Mouse (Mus musculus) urinary bladder, postnatal 0 days (tissue): ENCODE results near the gene Pde6g. TPM values are rescaled to one million over a fixed set of nuclear protein-coding genes. Genes with fewer than 3 reads are reported as not detected.

Experiments
- polyA plus RNA-seq: library from polyadenylated mRNA; unstranded; fragments of >200 nt; fragmentation: Nextera tagmentation; extraction: Ambion mirVana; gene quantifications from 2 replicates; pipeline ENCODE4 v1.2.1, GENCODE M21; 2015

Pde6g gene
- not detected in 2 replicates for polyA plus RNA-seq

DNA sequence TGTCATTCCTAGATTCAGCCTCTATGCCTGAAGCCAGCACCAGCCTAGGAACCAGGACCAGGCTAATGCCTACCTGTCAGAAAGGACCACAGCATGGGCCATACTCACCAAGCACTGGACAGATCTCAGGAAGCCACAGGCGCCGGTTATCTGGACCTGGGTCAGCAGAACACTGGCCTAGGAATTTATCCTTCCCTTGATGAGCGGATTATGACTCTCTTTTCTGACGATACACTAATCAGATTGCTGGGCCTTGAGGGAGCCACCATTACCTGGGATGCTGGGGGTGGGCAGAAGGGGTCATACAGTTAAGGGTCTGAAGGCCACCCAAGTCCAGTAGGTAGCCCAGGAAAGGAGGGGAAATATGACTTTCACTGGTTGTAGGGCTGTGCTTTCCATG is at the start of gene Pde6g:
Gene Pde6g, minus strand, starts transcription at position 195 of the 400 bp plus-strand sequence.

GRCm38 (mm10) chr11:120491317-120492023 is 38.2 kb upstream of the Pde6g start, which contains the start of gene Slc25a10:
Gene Slc25a10, plus strand, starts transcription at chr11:120491840.

DNA sequence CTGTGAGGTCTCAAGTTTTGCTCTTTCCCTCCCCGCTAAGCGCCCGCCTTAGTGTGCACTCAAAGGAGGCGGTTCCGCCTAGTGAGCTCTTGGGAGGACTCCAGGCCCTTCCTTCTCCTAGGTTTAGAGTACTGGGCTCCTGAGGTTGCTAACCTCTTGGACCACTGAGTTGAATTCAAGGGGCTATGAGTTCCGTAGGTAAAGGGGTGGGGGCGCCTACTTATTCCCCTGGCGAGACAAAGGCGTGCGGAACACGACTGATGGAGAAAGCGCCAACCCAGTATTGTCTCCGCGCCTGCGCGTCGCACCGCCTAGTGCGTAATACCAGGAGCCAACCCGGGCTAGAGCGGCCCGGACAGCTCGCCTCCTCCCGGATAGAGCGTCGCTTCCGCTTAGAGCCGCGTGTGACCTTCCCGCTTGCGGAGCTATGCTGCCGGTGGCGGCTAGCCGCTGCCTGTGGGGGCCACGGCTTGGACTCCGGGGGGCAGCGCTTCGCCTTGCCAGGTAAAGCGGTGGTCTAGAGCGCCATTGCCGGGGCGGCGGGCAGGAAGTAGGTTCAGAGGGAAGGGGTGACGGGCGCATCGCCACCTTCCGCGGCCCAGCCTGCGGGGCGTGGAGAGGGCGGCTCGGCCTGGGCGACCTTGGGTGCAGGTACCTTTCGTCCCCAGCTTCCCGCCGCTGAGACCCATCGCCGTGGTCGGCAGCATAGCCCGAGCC is 31.1 kb upstream of the Pde6g start, which contains the start of gene Mrpl12:
Gene Mrpl12, plus strand, starts transcription at position 349 of the 717 bp plus-strand sequence.

GRCm38 (mm10) chr11:120467051-120467735 is 13.9 kb upstream of the Pde6g start, which contains the start of gene Arl16:
Gene Arl16, minus strand, starts transcription at chr11:120467607.

GRCm38 (mm10) chr11:120457772-120458751 is 4.8 kb upstream of the Pde6g start, which contains the start of the genes Oxld1 and Ccdc137:
Gene Oxld1, minus strand, starts transcription at chr11:120458068.
Gene Ccdc137, plus strand, starts transcription at chr11:120458115.

GRCm38 (mm10) chr11:120442344-120442743 is 11.0 kb downstream of the Pde6g start, which contains the start of gene Tspan10:
Gene Tspan10, plus strand, starts transcription at chr11:120442644.

GRCm38 (mm10) chr11:120437152-120437856 is 16.0 kb downstream of the Pde6g start, which contains the start of gene Nploc4:
Gene Nploc4, minus strand, starts transcription at chr11:120437708.

Other genes starting within 250 kb of the Pde6g start
- 1.5 and 1.6 TPM in 2 replicates for gene Bahcc1, start 220.6 kb downstream of the Pde6g start, polyA plus RNA-seq
- gene Actg1, start 105.0 kb downstream of the Pde6g start, polyA plus RNA-seq = 2,099 and 2,365 TPM in 2 replicates
- 0.40 and 0.50 TPM in 2 replicates for gene Fscn2, start 92.0 kb downstream of the Pde6g start, polyA plus RNA-seq
- gene Faap100, start 74.7 kb downstream of the Pde6g start, polyA plus RNA-seq = 14.0 and 14.3 TPM in 2 replicates
- gene Nploc4, start 15.8 kb downstream of the Pde6g start, polyA plus RNA-seq = 16.9 and 18.8 TPM in 2 replicates
- gene Tspan10, start 10.9 kb downstream of the Pde6g start, polyA plus RNA-seq = not detected in 2 replicates
- 17.1 and 17.8 TPM in 2 replicates for gene Oxld1, start 4.6 kb upstream of the Pde6g start, polyA plus RNA-seq
- gene Ccdc137, start 4.6 kb upstream of the Pde6g start, polyA plus RNA-seq = 13.1 and 15.9 TPM in 2 replicates
- gene Arl16, start 14.1 kb upstream of the Pde6g start, polyA plus RNA-seq = 29.6 and 31.2 TPM in 2 replicates
- gene Mrpl12, start 31.1 kb upstream of the Pde6g start, polyA plus RNA-seq = 91.2 and 100 TPM in 2 replicates
- 34.6 and 38.5 TPM in 2 replicates for gene Slc25a10, start 38.3 kb upstream of the Pde6g start, polyA plus RNA-seq
- gene Gcgr, start 77.2 kb upstream of the Pde6g start, polyA plus RNA-seq = 0.93 and 0.97 TPM in 2 replicates
- gene Mcrip1, start 96.2 kb upstream of the Pde6g start, polyA plus RNA-seq = 157 and 172 TPM in 2 replicates
- gene Ppp1r27, start 97.6 kb upstream of the Pde6g start, polyA plus RNA-seq = not detected in 2 replicates
- gene P4hb, start 119.8 kb upstream of the Pde6g start, polyA plus RNA-seq = 515 and 546 TPM in 2 replicates
- gene Arhgdia, start 128.1 kb upstream of the Pde6g start, polyA plus RNA-seq = 458 and 475 TPM in 2 replicates
- gene Alyref, start 144.9 kb upstream of the Pde6g start, polyA plus RNA-seq = 162 and 194 TPM in 2 replicates
- 165 and 166 TPM in 2 replicates for gene Anapc11, start 144.9 kb upstream of the Pde6g start, polyA plus RNA-seq
- gene Npb, start 155.0 kb upstream of the Pde6g start, polyA plus RNA-seq = 0.43 and 1.1 TPM in 2 replicates
- gene Pcyt2, start 164.4 kb upstream of the Pde6g start, polyA plus RNA-seq = 72.3 and 111 TPM in 2 replicates
- gene Sirt7, start 171.7 kb upstream of the Pde6g start, polyA plus RNA-seq = 24.9 and 25.5 TPM in 2 replicates
- gene Mafg, start 180.1 kb upstream of the Pde6g start, polyA plus RNA-seq = 19.3 and 22.6 TPM in 2 replicates
- 22.5 and 33.3 TPM in 2 replicates for gene Pycr1, start 190.3 kb upstream of the Pde6g start, polyA plus RNA-seq
- gene Myadml2, start 194.7 kb upstream of the Pde6g start, polyA plus RNA-seq = 0.28 TPM in 1 of 2 replicates, not detected in the other
- gene Notum, start 207.7 kb upstream of the Pde6g start, polyA plus RNA-seq = 2.6 and 4.4 TPM in 2 replicates
- gene Aspscr1, start 219.5 kb upstream of the Pde6g start, polyA plus RNA-seq = 72.0 and 79.9 TPM in 2 replicates